Mouse (Mus musculus): ENCODE data around the gene Dpf3.

- TF ChIP-seq CTCF (IDR thresholded peaks at IDR 0.05): no peak
- no peak for TF ChIP-seq EP300 (IDR thresholded peaks at IDR 0.05)
These were observed 200.7 kb downstream of the Dpf3 start for GRCm38 (mm10) chr12:83286496-83287492.
